Mouse (Mus musculus) lung, postnatal 0 days (tissue): Measurements from ENCODE around the gene Dag1. TPM values are rescaled to one million over a fixed set of nuclear protein-coding genes. Genes with fewer than 3 reads are reported as not detected.

Experiments used
- ATAC-seq: fragments of 200-750 bp; cut with Nextera tagmentation; 2 replicates; pipeline ENCODE4 v1.8.0; 2017; ENCODE audit warnings: moderate library complexity
- DNase-seq: peaks from one replicate; pipeline ENCODE4 v3.0.0-alpha.2; 2016; ENCODE audit warnings: low spot score
- H3K27ac ChIP-seq: fragments of 300-500 bp; sonication (generic); 2 replicates; pipeline ENCODE4 v1.5.1; 2014; ENCODE audit warnings: antibody characterized with exemption, mild to moderate bottlenecking, low read length, mixed read lengths
- H3K27me3 ChIP-seq: fragments of 300-500 bp; sonication (generic); replicated peaks from 2 replicates; pipeline ENCODE4 v1.6.1; 2014; ENCODE audit warnings: low read length, mixed read lengths; ENCODE audit not compliant: insufficient read depth
- H3K36me3 ChIP-seq: fragments of 300-500 bp; sonication (generic); 2 replicates; pipeline ENCODE4 v1.6.1; 2014; ENCODE audit warnings: low read length, mixed read lengths; ENCODE audit not compliant: insufficient read depth
- H3K4me1 ChIP-seq: fragments of 300-500 bp; sonication (generic); 2 replicates; pipeline ENCODE4 v1.6.1; 2014; ENCODE audit warnings: antibody characterized with exemption, low read depth, low read length, mixed read lengths; ENCODE audit not compliant: insufficient read depth
- H3K4me2 ChIP-seq: fragments of 300-500 bp; sonication (generic); replicated peaks from 2 replicates; pipeline ENCODE4 v1.6.1; 2014; ENCODE audit warnings: low read depth, mild to moderate bottlenecking, low read length, moderate library complexity, mixed read lengths
- H3K4me3 ChIP-seq: fragments of 300-500 bp; sonication (generic); 2 replicates; pipeline ENCODE4 v1.5.1; 2014; ENCODE audit warnings: low read depth, low read length
- H3K9ac ChIP-seq: fragments of 300-500 bp; sonication (generic); replicated peaks from 2 replicates; pipeline ENCODE4 v1.6.1; 2014; ENCODE audit warnings: low read depth, mild to moderate bottlenecking
- H3K9me3 ChIP-seq: fragments of 300-500 bp; sonication (generic); 2 replicates; pipeline ENCODE4 v1.6.1; 2016; ENCODE audit warnings: low read length, mixed read lengths
- CTCF ChIP-seq: IDR thresholded peaks from 2 replicates; pipeline ENCODE4 v1.5.1; 2016; ENCODE audit warnings: antibody characterized with exemption, mild to moderate bottlenecking
- EP300 ChIP-seq: IDR thresholded peaks from 2 replicates; pipeline ENCODE4 v1.6.1; 2016; ENCODE audit warnings: antibody characterized with exemption, mild to moderate bottlenecking, control low read depth
- WGBS: fragments of 180-500 bp; shearing (Covaris S2); extraction: QIAGEN DNeasy Blood & Tissue Kit; methylation state at CpG from one replicate; pipeline ENCODE4 v1.1.7; 2014; 5-methylcytosine and 5-hydroxymethylcytosine counted together
- polyA plus RNA-seq: library from polyadenylated mRNA; unstranded; fragments of >200 nt; fragmentation: Nextera tagmentation; extraction: Ambion mirVana; gene quantifications from 2 replicates; pipeline ENCODE4 v1.2.1, GENCODE M21; 2015

Gene Dag1
- polyA plus RNA-seq, 1 experiment from 2014 or later: 130 TPM

- H3K9ac ChIP-seq: no peak overlapping the region
- no peak overlapping the region for H3K4me3 ChIP-seq
- H3K36me3 ChIP-seq: no peaks in the 10 kb centered on the region
- H3K27ac ChIP-seq: no peak overlapping the region
- ATAC-seq (no peak), DNase-seq (no peak)
- WGBS: 51% methylated on average over 7 of the region's 7 CpGs
- H3K4me1 ChIP-seq: no peaks in the 10 kb centered on the region
- no peak overlapping the region for H3K4me2 ChIP-seq
- TF ChIP-seq EP300 (no peak), CTCF (no peak)
- H3K9me3 ChIP-seq: no peaks in the 10 kb centered on the region
- H3K27me3 ChIP-seq: no peaks in the 10 kb centered on the region
Observed at GRCm38 (mm10) chr9:108157891-108158290, 105.9 kb downstream of the Dag1 start.

- H3K9me3 ChIP-seq: no peaks in the 10 kb centered on the region
- H3K27me3 ChIP-seq: no peaks in the 10 kb centered on the region
- no peak overlapping the region for H3K4me3 ChIP-seq
- no peak for ATAC-seq
- DNase-seq: no peak
- no peaks in the 10 kb centered on the region for H3K4me1 ChIP-seq
- TF ChIP-seq EP300 (no peak), CTCF (no peak)
- H3K4me2 ChIP-seq: no peak overlapping the region
- H3K9ac ChIP-seq: no peak overlapping the region
- H3K36me3 ChIP-seq: no peaks in the 10 kb centered on the region
- no peak overlapping the region for H3K27ac ChIP-seq
- 79% methylated on average over 6 of the region's 6 CpGs for WGBS
Observed at GRCm38 (mm10) chr9:108157451-108157850, 106.3 kb downstream of the Dag1 start.

GRCm38 (mm10) chr9:108156786-108157185 lies 107.0 kb downstream of the Dag1 start:
- no peaks in the 10 kb centered on the region for H3K27me3 ChIP-seq
- no peak overlapping the region for H3K4me2 ChIP-seq
- ATAC-seq (no peak), DNase-seq (no peak)
- H3K9ac ChIP-seq: no peak overlapping the region
- H3K9me3 ChIP-seq: no peaks in the 10 kb centered on the region
- no peaks in the 10 kb centered on the region for H3K4me1 ChIP-seq
- no peak for TF ChIP-seq CTCF
- no peak for TF ChIP-seq EP300
- 73% methylated on average over 5 of the region's 5 CpGs for WGBS
- no peak overlapping the region for H3K4me3 ChIP-seq
- H3K36me3 ChIP-seq: no peaks in the 10 kb centered on the region
- H3K27ac ChIP-seq: no peak overlapping the region

DNA sequence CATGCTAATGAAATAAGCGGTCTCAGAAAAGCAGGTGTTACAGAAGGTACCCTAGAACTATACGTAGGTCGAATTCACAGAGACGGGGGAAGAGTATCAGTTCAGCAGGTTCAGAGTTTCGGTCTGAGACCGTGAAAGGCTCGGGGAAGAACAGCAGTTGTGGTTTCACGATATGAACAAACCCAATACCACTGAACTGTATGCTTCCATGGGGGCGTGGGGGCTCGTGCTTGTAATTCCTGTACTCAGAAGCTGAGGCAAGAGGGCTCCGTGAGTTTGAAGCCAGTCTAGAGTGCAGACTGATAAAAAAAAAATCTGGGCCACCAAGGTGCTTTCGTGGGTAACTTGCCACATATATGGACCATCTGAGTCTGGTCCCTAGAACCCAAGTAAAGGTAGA lies 108.9 kb downstream of the Dag1 start:
- no peak overlapping the region for H3K4me3 ChIP-seq
- H3K9me3 ChIP-seq: no peaks in the 10 kb centered on the region
- no peaks in the 10 kb centered on the region for H3K4me1 ChIP-seq
- H3K27me3 ChIP-seq: no peaks in the 10 kb centered on the region
- 85% methylated on average over 12 of the region's 12 CpGs for WGBS
- ATAC-seq (no peak), DNase-seq (no peak)
- H3K9ac ChIP-seq: no peak overlapping the region
- no peaks in the 10 kb centered on the region for H3K36me3 ChIP-seq
- TF ChIP-seq EP300 (no peak), CTCF (no peak)
- H3K27ac ChIP-seq: no peak overlapping the region
- H3K4me2 ChIP-seq: no peak overlapping the region

Other genes starting within 250 kb of the Dag1 start
- gene Gmppb, start 214.7 kb downstream of the Dag1 start, polyA plus RNA-seq: 25.5 and 26.5 TPM in 2 replicates
- 1.6 and 1.7 TPM in 2 replicates for gene Amigo3, start 210.8 kb downstream of the Dag1 start, polyA plus RNA-seq
- 0.62 and 1.1 TPM in 2 replicates for gene Mst1, start 183.5 kb downstream of the Dag1 start, polyA plus RNA-seq
- 19.7 and 20.4 TPM in 2 replicates for gene Rnf123, start 180.6 kb downstream of the Dag1 start, polyA plus RNA-seq
- gene Apeh, start 169.4 kb downstream of the Dag1 start, polyA plus RNA-seq: 29.3 and 34.6 TPM in 2 replicates
- 0.06 and 0.12 TPM in 2 replicates for gene Bsn, start 73.6 kb downstream of the Dag1 start, polyA plus RNA-seq
- gene Nicn1, start 26.5 kb upstream of the Dag1 start, polyA plus RNA-seq: 15.8 and 18.3 TPM in 2 replicates
- gene Amt, start 32.9 kb upstream of the Dag1 start, polyA plus RNA-seq: 9.2 and 9.8 TPM in 2 replicates
- gene Rhoa, start 42.2 kb upstream of the Dag1 start, polyA plus RNA-seq: 582 and 634 TPM in 2 replicates
- gene Tcta, start 42.2 kb upstream of the Dag1 start, polyA plus RNA-seq: 92.9 and 93.1 TPM in 2 replicates
- gene Gpx1, start 74.9 kb upstream of the Dag1 start, polyA plus RNA-seq: 1,509 and 1,541 TPM in 2 replicates
- 61.4 and 66.4 TPM in 2 replicates for gene Usp4, start 83.9 kb upstream of the Dag1 start, polyA plus RNA-seq
- 0.35 and 0.49 TPM in 2 replicates for gene 1700102P08Rik, start 128.8 kb upstream of the Dag1 start, polyA plus RNA-seq
- gene Ccdc36, start 164.5 kb upstream of the Dag1 start, polyA plus RNA-seq: 0.31 and 0.56 TPM in 2 replicates
- gene BC048562, start 172.5 kb upstream of the Dag1 start, polyA plus RNA-seq: not detected in 2 replicates
- gene Ccdc71, start 196.6 kb upstream of the Dag1 start, polyA plus RNA-seq: 42.1 and 44.3 TPM in 2 replicates
- 60.5 and 77.6 TPM in 2 replicates for gene Klhdc8b, start 197.6 kb upstream of the Dag1 start, polyA plus RNA-seq
- gene Lamb2, start 215.8 kb upstream of the Dag1 start, polyA plus RNA-seq: 54.8 and 55.2 TPM in 2 replicates
- 37.1 and 39.4 TPM in 2 replicates for gene Usp19, start 226.6 kb upstream of the Dag1 start, polyA plus RNA-seq
- gene Qars, start 243.7 kb upstream of the Dag1 start, polyA plus RNA-seq: 62.0 and 65.7 TPM in 2 replicates